Mouse (Mus musculus) C2C12 (cell line): Measurements from ENCODE around the gene Plpp2.

Experiments used
- CEBPB ChIP-seq: IDR thresholded peaks from one replicate; pipeline ENCODE4 v1.6.1; 2011; ENCODE audit warnings: low read depth, mild to moderate bottlenecking, control low read depth, moderate library complexity
- CTCF ChIP-seq: IDR thresholded peaks from one replicate; pipeline ENCODE4 v1.5.1; 2011; ENCODE audit not compliant: control insufficient read depth, insufficient read depth, insufficient read length
- FOSL1 ChIP-seq: IDR thresholded peaks from one replicate; pipeline ENCODE4 v1.8.0; 2011; ENCODE audit warnings: mild to moderate bottlenecking, low read length; ENCODE audit not compliant: poor library complexity, insufficient read depth, severe bottlenecking
- MAX ChIP-seq: IDR thresholded peaks from one replicate; pipeline ENCODE4 v1.6.1; 2011; ENCODE audit warnings: mild to moderate bottlenecking, control low read depth
- MYOD1 ChIP-seq: IDR thresholded peaks from one replicate; pipeline ENCODE4 v1.6.1; 2011; ENCODE audit warnings: low read depth; ENCODE audit not compliant: control insufficient read depth, insufficient read length
- MYOG ChIP-seq: IDR thresholded peaks from one replicate; pipeline ENCODE4 v1.6.1; 2011; ENCODE audit not compliant: control insufficient read depth, insufficient read length; ENCODE audit errors: extremely low read depth
- USF1 ChIP-seq: IDR thresholded peaks from one replicate; pipeline ENCODE4 v1.6.1; 2011; ENCODE audit warnings: low read depth, mild to moderate bottlenecking, control low read depth, moderate library complexity

DNA sequence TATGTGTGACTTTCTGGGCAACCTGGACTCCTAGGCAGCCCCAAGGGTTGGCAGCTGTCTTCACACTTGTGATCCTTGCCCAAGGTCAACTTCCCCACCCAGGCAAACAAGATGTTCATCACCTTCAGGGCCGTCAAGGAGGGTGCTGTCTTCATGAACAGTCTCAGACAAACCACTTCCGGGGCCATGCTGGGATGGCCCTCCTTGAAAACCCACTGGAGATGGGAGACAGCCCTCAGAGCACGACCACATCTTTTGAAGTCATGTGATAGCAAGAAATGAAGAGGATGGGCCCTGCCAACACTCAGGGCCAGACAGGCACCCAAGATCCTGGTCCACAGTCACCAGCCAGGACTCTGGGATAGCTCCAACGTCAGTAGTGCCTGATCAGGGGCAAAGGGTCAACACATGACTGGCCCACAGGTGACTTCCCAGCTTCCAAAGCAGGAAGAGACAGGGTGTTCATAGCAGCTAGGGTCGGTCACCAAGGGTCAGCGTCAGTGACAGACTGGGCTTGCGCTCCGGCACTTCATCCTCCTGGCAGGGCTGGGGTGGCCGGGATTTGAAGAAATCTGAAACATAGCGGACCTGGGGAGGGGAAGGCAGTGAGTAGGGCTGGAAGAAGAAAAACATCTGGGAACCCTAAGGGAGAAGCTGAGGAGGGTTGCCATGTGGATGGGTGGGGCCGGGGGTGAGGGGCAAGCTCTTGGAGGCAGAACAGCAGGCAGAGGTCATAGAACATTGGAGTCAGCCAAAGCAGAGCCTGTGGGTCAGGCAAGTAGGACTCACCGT lies 6.7 kb downstream of the Plpp2 start:
- TF ChIP-seq USF1 (no peak), CTCF (no peak), MYOG (no peak), MAX (no peak), CEBPB (no peak), MYOD1 (no peak), FOSL1 (no peak)
